Mouse (Mus musculus): ENCODE measurements around the gene Exosc7.
A peak's percentile ranks its signal among the peaks of the same experiment; 100 is the strongest.

Gene Exosc7

GRCm38 (mm10) chr9:123138891-123139474, 26.0 kb downstream of the Exosc7 start:
- no peak for DNase-seq (ENCODE audit: low read depth, low spot score)

GRCm38 (mm10) chr9:123139887-123140614, 27.0 kb downstream of the Exosc7 start:
- DNase-seq (ENCODE audit: low read depth, low spot score) = no peak

GRCm38 (mm10) chr9:123148430-123148829, 35.4 kb downstream of the Exosc7 start:
- no peak for DNase-seq (ENCODE audit: low read depth, low spot score)

DNA sequence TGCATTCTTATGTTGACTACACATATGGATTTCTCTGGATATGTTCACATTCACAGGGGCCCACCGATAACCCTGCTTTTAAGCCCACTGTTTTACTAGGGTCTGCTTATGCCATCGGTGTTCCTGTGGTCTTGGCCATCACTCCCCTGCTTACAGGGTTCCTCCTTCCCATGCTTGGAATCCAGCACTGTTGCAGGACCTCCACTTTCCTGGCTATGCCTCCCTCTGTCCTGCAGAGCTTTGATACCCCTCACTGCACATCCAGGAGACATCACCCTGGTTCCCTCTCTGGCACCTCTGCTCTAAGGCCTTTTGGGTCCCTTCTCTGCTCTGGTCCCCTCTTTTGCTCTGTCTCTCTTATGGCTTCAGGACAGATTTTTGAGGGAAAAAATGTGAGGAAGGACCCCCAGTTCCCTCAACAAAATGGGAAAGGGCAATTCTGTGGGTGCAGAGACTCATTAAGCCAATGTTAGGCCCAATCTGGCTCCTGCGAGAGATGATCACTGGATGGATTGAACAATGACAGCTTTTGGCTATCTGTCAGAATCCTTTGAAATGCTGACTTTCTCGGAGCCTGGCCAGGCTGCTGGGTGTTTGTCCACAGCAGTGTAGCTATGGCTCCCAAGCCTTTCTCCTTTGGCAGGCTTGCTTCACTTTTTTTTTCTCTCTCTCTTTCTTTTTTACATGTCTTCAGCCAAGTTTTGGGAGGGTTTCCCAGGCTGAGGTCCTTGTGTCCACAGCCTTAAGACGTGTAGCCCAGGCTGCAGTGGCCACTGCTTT, 37.4 kb downstream of the Exosc7 start, which contains the start of gene Clec3b:
Gene Clec3b (plus strand): TSS at position 706 of the 780 bp plus-strand sequence.
- no peak for DNase-seq (ENCODE audit: low read depth, low spot score)

DNA sequence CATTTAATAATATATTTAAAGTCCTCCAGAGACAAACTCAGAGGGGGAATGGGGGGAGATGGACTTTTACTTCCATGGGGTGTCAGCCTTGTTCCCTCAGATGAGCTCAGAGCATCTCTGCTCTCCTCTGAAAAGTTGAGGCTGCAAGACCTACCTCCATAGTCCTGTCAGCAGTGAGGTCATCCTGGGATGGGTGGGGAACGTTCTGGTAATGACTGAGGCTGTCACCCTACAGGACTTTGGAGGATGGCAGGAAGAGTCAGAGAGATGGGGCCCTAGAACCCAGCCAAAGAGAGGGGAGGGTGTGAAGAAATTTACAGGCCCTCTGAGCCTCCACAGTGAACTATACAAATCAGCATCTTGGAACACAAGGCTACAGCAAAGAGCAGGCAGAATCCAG, 38.5 kb downstream of the Exosc7 start:
- no peak for DNase-seq (ENCODE audit: low read depth, low spot score)

GRCm38 (mm10) chr9:123152026-123152425, 39.0 kb downstream of the Exosc7 start:
- no peak for DNase-seq (ENCODE audit: low read depth, low spot score)

GRCm38 (mm10) chr9:123153121-123153520, 40.1 kb downstream of the Exosc7 start:
- DNase-seq (ENCODE audit: low read depth, low spot score) = no peak

DNA sequence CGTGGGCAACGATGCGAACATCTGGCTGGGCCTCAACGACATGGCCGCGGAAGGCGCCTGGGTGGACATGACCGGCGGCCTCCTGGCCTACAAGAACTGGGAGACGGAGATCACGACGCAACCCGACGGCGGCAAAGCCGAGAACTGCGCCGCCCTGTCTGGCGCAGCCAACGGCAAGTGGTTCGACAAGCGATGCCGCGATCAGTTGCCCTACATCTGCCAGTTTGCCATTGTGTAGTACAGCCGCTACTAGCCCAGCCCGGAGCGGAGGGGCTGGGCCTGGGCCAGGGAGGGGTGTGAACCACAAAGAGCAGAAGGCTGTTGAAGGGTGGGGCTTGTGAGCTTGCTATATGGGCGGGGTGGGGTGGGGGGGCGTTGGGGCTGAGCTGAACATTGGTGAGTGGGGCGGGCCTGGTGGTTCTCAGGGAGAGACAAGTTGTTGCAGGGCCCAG, 43.9 kb downstream of the Exosc7 start:
- DNase-seq (ENCODE audit: low read depth, low spot score) = peak; percentile 69

DNA sequence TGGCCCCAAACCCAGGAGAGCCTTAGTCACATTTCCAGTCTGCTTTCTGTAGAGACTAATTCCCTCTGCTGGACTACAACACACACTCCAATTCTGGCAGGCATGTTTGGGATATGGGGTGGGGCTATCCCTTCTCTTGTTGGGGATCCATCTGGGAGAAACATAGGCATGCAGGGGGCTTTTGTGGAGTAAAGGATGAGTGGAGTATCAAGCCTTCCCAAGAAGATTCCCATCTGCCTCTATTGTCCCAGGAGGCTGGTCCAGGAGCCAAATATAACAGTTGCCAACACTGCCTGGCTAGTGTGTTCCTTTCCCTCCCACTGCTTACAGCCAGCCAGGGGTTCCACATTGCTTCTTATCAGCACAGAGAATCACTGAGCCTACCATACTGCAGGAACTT, 44.7 kb downstream of the Exosc7 start:
- no peak for DNase-seq (ENCODE audit: low read depth, low spot score)

DNA sequence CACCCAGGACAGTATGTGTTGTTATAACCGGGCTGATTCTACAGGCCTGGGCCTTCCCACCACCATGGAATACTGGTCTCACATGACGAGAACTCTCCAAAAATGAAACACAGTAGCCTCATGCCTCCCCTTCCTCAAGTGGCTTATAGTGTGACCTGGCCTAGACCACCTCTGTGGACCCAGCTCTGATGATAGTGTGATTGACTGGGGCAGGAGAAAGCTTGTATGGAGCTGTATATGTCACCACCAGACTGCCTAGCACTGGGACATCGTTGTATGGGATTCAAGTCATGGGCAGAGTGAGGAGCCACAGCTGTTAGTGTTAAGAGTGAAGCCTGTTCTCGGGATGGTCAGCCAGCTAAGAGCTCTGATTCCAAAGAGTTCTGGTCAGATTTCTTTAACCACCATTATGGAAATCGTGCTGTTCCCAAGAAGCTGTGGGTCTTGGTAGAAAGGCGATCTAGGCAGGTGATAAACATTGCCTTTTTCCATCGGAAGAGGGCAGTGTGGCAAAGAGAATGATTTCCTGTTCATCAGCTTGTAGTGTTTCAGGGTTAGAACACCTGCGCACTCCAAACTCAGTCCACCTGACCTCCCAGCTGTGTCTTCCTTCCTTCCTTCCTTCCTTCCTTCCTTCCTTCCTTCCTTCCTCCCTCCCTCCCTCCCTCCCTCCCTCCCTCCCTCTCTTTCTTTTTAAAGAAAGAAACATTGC, 45.3 kb downstream of the Exosc7 start:
- peak; percentile 69 for DNase-seq (ENCODE audit: low read depth, low spot score)

GRCm38 (mm10) chr9:123159330-123159729, 46.3 kb downstream of the Exosc7 start:
- peak; percentile 82 for DNase-seq (ENCODE audit: low read depth, low spot score)

DNA sequence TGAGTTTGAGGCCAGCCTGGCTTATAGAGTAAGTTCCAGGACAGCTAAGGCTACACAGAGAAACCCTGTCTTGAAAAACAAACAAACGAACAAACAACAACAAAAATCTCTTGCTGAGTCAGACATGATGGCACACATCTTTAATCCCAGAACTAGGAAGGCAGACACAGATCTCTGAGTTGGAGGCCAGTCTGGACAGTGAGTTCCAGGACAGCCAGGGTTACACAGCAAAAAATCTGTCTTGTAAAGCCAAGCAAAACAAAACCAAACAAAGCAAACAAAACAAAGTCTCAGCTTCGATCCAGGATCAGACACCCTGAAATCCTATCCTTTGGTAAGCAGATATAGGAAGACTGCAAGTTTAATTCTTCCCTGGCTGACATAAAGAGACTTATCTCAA, 48.8 kb downstream of the Exosc7 start:
- no peak for DNase-seq (ENCODE audit: low read depth, low spot score)

- DNase-seq (ENCODE audit: low read depth, low spot score) = peak; percentile 21
Observed at GRCm38 (mm10) chr9:123162985-123163694, 50.1 kb downstream of the Exosc7 start.

DNA sequence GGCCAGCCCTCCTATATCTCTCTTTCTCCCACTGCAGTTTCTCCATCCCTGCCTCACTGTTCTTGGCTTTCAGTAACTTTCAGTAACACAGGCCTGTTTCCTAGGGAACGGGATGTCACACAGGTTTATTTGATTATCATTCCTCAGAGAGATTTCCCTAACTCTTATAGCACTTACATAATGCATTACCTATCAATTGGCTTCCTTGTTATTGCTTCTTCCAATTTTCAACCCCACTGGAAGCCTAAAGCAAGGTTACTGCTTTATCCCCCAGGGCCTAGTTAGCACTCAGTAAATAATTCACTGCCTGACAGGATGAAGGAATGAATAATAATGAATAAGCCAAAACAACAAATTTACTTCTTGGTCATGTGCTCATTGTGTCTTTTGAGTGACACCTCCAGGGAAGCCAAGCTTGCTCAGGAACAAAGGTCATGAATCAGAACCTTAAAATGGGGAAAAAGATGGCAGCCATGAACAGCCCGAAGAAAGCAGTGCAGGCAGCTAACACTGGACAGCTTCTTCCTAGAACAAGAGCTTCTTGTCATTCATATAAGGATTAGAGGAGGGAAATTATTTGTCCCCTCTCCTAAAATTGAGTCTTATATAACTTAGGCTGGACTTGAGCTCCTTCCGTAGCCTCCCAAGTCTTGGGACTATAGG, 52.9 kb downstream of the Exosc7 start:
- no peak for DNase-seq (ENCODE audit: low read depth, low spot score)

DNA sequence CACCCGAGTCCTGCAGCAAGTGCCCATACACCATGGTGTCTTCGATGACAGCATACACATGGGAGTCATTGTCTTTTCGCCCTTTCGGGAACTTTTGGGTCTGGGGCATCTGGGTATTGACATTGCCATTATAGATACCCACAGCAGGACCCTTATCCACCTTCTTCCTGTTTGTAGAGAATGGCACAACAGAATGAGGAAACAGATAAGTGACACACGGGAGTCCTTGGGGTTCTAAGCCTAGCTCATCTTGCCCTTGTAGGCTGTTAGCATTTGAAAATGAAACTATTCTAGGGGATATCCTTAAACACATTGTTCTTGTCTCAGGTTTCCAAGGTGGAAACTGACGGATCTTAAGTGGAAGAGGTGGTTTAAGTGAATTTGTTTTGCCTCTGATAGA, 60.7 kb downstream of the Exosc7 start:
- no peak for DNase-seq (ENCODE audit: low read depth, low spot score)

GRCm38 (mm10) chr9:123174356-123174755, 61.3 kb downstream of the Exosc7 start:
- no peak for DNase-seq (ENCODE audit: low read depth, low spot score)

DNA sequence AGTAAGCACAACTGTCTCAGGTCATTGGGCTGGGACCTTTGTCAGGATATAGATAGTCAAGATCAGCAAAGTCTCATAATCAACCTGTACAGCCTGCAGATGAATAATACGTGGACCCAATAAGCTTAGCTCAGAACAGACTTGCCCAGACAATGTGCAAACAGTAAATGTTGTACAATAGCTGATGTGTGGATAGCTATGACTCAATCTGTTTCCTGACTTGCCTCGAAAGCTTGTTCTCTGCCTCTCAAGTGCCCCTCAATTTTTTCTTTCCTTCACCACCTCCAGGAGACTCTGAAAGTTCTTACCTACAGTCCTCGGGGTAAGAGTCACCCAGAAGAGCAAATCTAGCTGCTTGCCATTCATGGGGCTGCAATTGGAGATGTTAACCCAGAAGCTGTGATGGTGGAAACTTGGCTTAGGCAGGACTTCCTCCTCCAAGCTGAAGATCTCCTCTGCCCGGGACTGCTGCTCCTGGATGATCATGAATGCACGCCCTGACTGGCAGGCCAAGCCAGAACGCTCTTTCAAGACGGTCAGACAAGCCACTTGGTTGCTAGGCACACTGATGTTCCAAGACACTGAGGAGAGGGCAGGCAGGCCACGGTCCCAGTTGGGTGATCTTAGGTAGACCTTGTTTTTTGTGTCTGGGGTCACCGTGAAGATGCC, 64.5 kb downstream of the Exosc7 start:
- no peak for DNase-seq (ENCODE audit: low read depth, low spot score)

DNA sequence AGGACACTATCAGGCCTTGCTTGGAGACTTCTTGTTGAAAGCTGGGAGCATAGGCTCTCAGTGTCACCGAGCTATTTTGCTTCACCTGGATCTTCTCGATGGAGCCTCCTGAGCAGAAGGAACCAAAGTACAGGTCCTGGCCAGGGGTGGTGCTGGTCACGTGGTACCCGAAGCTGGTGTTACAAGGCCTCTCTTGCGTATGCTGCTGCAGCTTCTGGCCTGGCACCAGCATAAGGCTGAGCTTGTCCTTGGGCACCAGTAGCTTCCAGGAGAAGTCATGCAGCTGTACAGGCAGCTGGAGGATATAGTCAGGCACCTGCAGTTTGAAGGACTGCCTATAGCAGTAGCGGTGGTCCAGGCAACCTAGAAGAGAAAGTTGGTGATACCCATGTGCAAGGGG, 67.0 kb downstream of the Exosc7 start:
- no peak for DNase-seq (ENCODE audit: low read depth, low spot score)

- no peak for DNase-seq (ENCODE audit: low read depth, low spot score)
Observed at GRCm38 (mm10) chr9:123183226-123183625, 70.2 kb downstream of the Exosc7 start.

GRCm38 (mm10) chr9:123185546-123185945, 72.5 kb downstream of the Exosc7 start:
- no peak for DNase-seq (ENCODE audit: low read depth, low spot score)

Data from ZHBTc4 (cell line).